Mouse (Mus musculus) MEL (cell line): ENCODE measurements around the gene Reg3b. TPM values are rescaled to one million over a fixed set of nuclear protein-coding genes. Genes with fewer than 3 reads are reported as not detected.

Experiments
- polyA plus RNA-seq, 2 experiments: library from polyadenylated mRNA; stranded (reverse) in 1 of 2; unstranded in 1 of 2; fragments of >175 nt in 1 of 2; fragments of >200 nt in 1 of 2; gene quantifications; 2 replicates each; pipeline versions ENCODE4 v1.2.1 to v1.2.4; 2012; ENCODE audit warnings: low replicate concordance in 2 of 2, low read depth in 1 of 2; ENCODE audit not compliant: insufficient read length in 2 of 2, insufficient read depth in 1 of 2, missing spikeins in 1 of 2
- total RNA-seq: library from RNA; depleted of rRNA; stranded (reverse); fragments of 300-350 nt; gene quantifications from 2 replicates; pipeline ENCODE4 v1.2.3, GENCODE M21; 2012; rRNA removed

The Reg3b gene
- total and polyA plus RNA-seq, 3 experiments, result not detected

Other genes starting within 250 kb of the Reg3b start
- gene Reg3d, start 8.2 kb downstream of the Reg3b start, total RNA-seq, result not detected in 2 replicates
- gene Reg3d, start 8.2 kb downstream of the Reg3b start, polyA plus RNA-seq, result not detected
- gene Reg3a, start 10.1 kb downstream of the Reg3b start, total RNA-seq, result not detected in 2 replicates
- gene Reg3a, start 10.1 kb downstream of the Reg3b start, polyA plus RNA-seq, result not detected
- not detected in 2 replicates for gene Reg2, start 25.0 kb downstream of the Reg3b start, total RNA-seq
- not detected for gene Reg2, start 25.0 kb downstream of the Reg3b start, polyA plus RNA-seq
- gene Reg1, start 52.1 kb downstream of the Reg3b start, total RNA-seq, result not detected in 2 replicates
- not detected for gene Reg1, start 52.1 kb downstream of the Reg3b start, polyA plus RNA-seq
- not detected in 2 replicates for gene Reg3g, start 98.2 kb downstream of the Reg3b start, total RNA-seq
- gene Reg3g, start 98.2 kb downstream of the Reg3b start, polyA plus RNA-seq, result not detected